Mouse (Mus musculus): ENCODE measurements around the gene Tmem106c. TPM values are rescaled to one million over a fixed set of nuclear protein-coding genes. Genes with fewer than 3 reads are reported as not detected.

The Tmem106c gene
- polyA plus RNA-seq, 1 experiment from 2014 or later, result 52.0 TPM

DNA sequence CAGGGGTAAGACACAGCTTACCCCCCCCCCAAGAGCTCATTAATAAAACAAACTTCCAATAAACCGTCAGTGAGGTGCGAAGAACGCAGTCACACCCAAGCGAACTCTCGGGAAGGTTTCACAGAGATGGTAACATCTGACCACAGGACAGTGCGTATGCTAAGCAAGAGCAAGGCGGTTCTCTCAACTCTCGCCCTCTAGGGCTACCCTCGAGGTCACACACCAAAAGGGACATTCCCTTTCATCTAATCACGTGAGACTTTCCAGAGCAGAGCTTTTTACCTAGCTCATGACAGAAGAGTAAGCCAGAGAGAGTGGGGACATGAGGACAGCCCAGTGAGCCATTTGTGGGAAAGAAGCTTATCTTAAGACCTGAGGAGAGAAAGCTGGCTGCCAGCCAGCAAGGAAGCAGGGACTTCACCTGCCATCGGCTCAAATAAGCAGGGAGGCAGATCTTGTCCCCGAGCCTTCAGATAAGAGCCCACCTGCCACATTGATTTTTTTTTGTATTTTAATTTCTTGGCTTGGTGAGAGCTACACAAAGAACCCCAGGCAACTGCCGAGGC lies 34.7 kb upstream of the Tmem106c start:
- Histone ChIP-seq H3K4me2 (replicated peaks; ENCODE audit: low read depth, low read length) (no peak overlapping the region), H3K36me3 (ENCODE audit: control insufficient read depth, insufficient read depth, low read length) (no peaks in the 10 kb centered on the region), H3K9ac (ENCODE audit: low read depth, low read length) (no peak overlapping the region), H3K27ac (ENCODE audit: low read depth, low read length) (no peak overlapping the region), H3K4me1 (replicated peaks; ENCODE audit: control insufficient read depth, insufficient read depth, low read length) (no peaks in the 10 kb centered on the region), H3K27me3 (ENCODE audit: control insufficient read depth, insufficient read depth, low read length) (no peaks in the 10 kb centered on the region), H3K9me3 (ENCODE audit: control insufficient read depth, low read length) (no peaks in the 10 kb centered on the region), H3K4me3 (ENCODE audit: low read depth, low read length) (no peak overlapping the region)
- 67% methylated on average over 13 of the region's 13 CpGs for WGBS
- ATAC-seq (ENCODE audit: low FRiP score), result no peak
- no peak for DNase-seq (ENCODE audit: low spot score)

DNA sequence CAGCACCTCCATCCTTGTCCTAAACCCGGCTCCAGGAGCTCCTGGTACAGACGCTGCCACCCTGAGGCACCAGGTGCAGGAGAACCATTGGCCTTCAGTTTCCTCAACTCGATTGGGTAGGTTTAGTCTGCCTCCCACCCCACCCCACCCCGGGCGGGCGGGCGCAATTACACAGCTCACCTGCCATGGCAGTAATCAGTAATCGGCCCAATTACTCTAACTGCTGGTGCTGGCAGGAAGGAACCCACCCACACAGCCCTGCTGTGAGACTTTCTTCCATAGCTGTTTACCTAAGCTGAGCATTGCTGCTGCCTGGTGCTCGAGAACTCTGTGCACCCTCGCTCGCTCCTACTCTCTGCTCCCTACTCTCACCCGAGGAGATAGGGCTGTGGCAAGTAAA lies 31.6 kb upstream of the Tmem106c start:
- DNase-seq (ENCODE audit: low spot score), result no peak
- Histone ChIP-seq H3K4me1 (replicated peaks; ENCODE audit: control insufficient read depth, insufficient read depth, low read length) (no peaks in the 10 kb centered on the region), H3K4me3 (ENCODE audit: low read depth, low read length) (no peak overlapping the region), H3K9ac (ENCODE audit: low read depth, low read length) (no peak overlapping the region), H3K9me3 (ENCODE audit: control insufficient read depth, low read length) (no peaks in the 10 kb centered on the region), H3K4me2 (replicated peaks; ENCODE audit: low read depth, low read length) (no peak overlapping the region), H3K36me3 (ENCODE audit: control insufficient read depth, insufficient read depth, low read length) (no peaks in the 10 kb centered on the region), H3K27me3 (ENCODE audit: control insufficient read depth, insufficient read depth, low read length) (no peaks in the 10 kb centered on the region), H3K27ac (ENCODE audit: low read depth, low read length) (no peak overlapping the region)
- 92% methylated on average over 12 of the region's 12 CpGs for WGBS
- no peak for ATAC-seq (ENCODE audit: low FRiP score)

DNA sequence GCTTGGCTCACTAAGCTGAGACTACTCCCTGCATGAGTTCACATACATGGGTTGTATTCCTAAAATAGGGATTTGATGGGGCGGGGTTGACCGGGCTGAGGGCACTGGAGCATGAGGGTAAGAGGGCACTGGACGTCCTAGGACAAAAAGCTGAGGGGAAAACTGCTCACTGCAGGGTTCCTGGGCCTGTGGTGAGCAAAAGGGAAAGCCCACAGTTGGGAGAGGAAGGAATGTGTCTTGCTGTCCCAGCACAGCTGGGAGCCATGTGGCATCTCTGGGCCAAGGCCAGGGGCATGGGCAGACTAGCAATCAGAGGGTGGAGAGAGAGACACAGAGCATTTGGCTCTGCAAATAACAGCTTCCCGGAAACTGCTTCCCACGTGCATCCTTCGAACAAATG lies 25.4 kb upstream of the Tmem106c start:
- Histone ChIP-seq H3K27ac (ENCODE audit: low read depth, low read length) (no peak overlapping the region), H3K4me2 (replicated peaks; ENCODE audit: low read depth, low read length) (no peak overlapping the region), H3K36me3 (ENCODE audit: control insufficient read depth, insufficient read depth, low read length) (no peaks in the 10 kb centered on the region), H3K27me3 (ENCODE audit: control insufficient read depth, insufficient read depth, low read length) (no peaks in the 10 kb centered on the region), H3K4me1 (replicated peaks; ENCODE audit: control insufficient read depth, insufficient read depth, low read length) (no peaks in the 10 kb centered on the region), H3K4me3 (ENCODE audit: low read depth, low read length) (no peak overlapping the region), H3K9me3 (ENCODE audit: control insufficient read depth, low read length) (no peaks in the 10 kb centered on the region), H3K9ac (ENCODE audit: low read depth, low read length) (no peak overlapping the region)
- DNase-seq (ENCODE audit: low spot score) (no peak), ATAC-seq (ENCODE audit: low FRiP score) (no peak)
- 61% methylated on average over 6 of the region's 6 CpGs for WGBS

DNA sequence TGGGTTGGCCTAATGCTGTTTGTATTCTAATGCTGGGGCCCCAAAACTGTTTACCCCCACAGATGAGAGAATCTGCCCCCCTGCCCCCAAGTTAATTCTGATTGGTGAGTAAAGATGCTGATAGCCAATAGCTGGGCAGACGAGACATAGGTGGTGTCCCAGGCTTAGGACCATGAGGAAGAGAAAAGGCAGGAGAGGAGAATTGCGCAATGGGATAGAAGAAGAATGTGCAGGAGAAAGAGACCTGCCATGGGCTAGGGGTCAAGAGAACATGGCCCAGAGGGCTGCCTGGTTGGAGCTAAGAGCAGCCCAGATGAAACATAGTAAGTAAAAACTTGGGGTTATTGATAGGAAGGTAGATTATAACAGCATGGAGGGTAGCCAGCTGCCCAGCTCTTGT lies 23.9 kb upstream of the Tmem106c start:
- Histone ChIP-seq H3K4me3 (ENCODE audit: low read depth, low read length) (no peak overlapping the region), H3K9ac (ENCODE audit: low read depth, low read length) (no peak overlapping the region), H3K4me1 (replicated peaks; ENCODE audit: control insufficient read depth, insufficient read depth, low read length) (no peaks in the 10 kb centered on the region), H3K4me2 (replicated peaks; ENCODE audit: low read depth, low read length) (no peak overlapping the region), H3K9me3 (ENCODE audit: control insufficient read depth, low read length) (no peaks in the 10 kb centered on the region), H3K27ac (ENCODE audit: low read depth, low read length) (no peak overlapping the region), H3K27me3 (ENCODE audit: control insufficient read depth, insufficient read depth, low read length) (no peaks in the 10 kb centered on the region), H3K36me3 (ENCODE audit: control insufficient read depth, insufficient read depth, low read length) (no peaks in the 10 kb centered on the region)
- 85% methylated on average over 2 of the region's 2 CpGs for WGBS
- DNase-seq (ENCODE audit: low spot score), result no peak
- ATAC-seq (ENCODE audit: low FRiP score), result no peak

DNA sequence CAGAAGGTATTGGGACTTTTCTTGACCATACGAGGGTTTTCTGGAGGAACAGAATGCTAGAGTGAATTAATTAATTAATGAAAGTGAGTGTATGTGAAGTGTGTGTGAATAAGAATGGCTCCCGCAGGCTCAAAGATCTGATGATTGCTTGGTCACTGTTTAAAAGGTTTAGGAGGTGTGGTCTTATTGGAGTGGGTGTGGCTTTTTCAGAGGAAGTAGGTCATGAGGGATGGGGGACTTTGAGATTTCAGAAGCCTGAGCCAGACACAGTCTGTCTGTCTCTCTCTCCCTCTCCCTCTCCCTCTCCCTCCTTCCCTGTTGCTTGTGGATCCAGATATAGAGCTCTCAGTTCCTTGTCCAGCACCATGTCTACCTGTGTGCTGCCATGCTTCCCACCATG lies 22.7 kb upstream of the Tmem106c start:
- WGBS, result 94% methylated on average over 2 of the region's 2 CpGs

DNA sequence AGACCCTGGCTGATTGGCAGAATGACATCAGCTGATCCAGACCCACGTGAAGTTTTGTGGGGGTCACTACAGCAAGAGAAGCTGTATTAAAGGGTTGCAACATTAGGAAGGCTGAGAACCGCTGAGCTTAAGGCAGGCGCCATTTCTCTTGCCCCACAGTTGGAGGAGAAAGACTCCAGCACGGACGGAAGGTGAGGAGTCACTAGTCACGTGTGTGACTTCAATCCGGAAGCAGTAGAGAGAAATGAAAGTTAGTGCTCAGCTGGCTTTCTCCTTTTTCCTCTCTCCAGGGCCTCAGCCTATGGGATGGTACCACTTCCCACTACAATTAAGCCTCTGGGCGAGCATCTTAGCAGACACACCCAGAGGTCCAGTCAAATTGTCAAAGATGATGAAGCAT lies 21.5 kb upstream of the Tmem106c start:
- H3K9ac ChIP-seq (ENCODE audit: low read depth, low read length), result no peak overlapping the region
- H3K36me3 ChIP-seq (ENCODE audit: control insufficient read depth, insufficient read depth, low read length), result no peaks in the 10 kb centered on the region
- DNase-seq (ENCODE audit: low spot score), result no peak
- H3K4me3 ChIP-seq (ENCODE audit: low read depth, low read length), result no peak overlapping the region
- no peak overlapping the region for H3K27ac ChIP-seq (ENCODE audit: low read depth, low read length)
- H3K9me3 ChIP-seq (ENCODE audit: control insufficient read depth, low read length), result no peaks in the 10 kb centered on the region
- H3K4me2 ChIP-seq (replicated peaks; ENCODE audit: low read depth, low read length), result no peak overlapping the region
- H3K4me1 ChIP-seq (replicated peaks; ENCODE audit: control insufficient read depth, insufficient read depth, low read length), result no peaks in the 10 kb centered on the region
- 89% methylated on average over 8 of the region's 8 CpGs for WGBS
- no peak for ATAC-seq (ENCODE audit: low FRiP score)
- H3K27me3 ChIP-seq (ENCODE audit: control insufficient read depth, insufficient read depth, low read length), result no peaks in the 10 kb centered on the region

More for the DNA sequence above, 22.7 kb upstream of the Tmem106c start:
- ATAC-seq (ENCODE audit: low FRiP score), result no peak
- no peaks in the 10 kb centered on the region for H3K36me3 ChIP-seq (ENCODE audit: control insufficient read depth, insufficient read depth, low read length)
- no peak for DNase-seq (ENCODE audit: low spot score)
- no peak overlapping the region for H3K9ac ChIP-seq (ENCODE audit: low read depth, low read length)
- no peaks in the 10 kb centered on the region for H3K4me1 ChIP-seq (replicated peaks; ENCODE audit: control insufficient read depth, insufficient read depth, low read length)
- no peak overlapping the region for H3K27ac ChIP-seq (ENCODE audit: low read depth, low read length)
- no peak overlapping the region for H3K4me3 ChIP-seq (ENCODE audit: low read depth, low read length)
- H3K9me3 ChIP-seq (ENCODE audit: control insufficient read depth, low read length), result no peaks in the 10 kb centered on the region
- H3K27me3 ChIP-seq (ENCODE audit: control insufficient read depth, insufficient read depth, low read length), result no peaks in the 10 kb centered on the region
- H3K4me2 ChIP-seq (replicated peaks; ENCODE audit: low read depth, low read length), result no peak overlapping the region

DNA sequence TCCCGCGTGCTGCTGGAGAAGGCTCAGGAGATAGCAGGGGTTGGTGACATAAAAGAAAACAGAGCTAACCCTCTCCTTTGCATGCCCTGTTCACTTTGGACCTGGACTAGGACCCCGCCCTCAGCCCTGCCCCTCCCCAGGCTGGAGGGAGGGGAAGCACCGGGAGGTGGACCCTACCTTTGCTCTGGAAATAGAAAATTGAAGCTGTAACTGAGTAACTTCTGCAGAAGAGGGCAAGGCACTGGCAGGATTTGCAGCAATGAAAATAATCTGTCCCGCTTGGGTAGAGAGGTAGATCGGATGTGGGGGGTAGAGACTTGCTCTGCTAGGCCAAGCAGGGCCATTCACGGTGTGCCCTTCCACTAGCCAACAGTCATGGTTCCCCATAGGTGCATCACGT lies 20.6 kb upstream of the Tmem106c start:
- H3K27ac ChIP-seq (ENCODE audit: low read depth, low read length), result no peak overlapping the region
- no peaks in the 10 kb centered on the region for H3K27me3 ChIP-seq (ENCODE audit: control insufficient read depth, insufficient read depth, low read length)
- H3K36me3 ChIP-seq (ENCODE audit: control insufficient read depth, insufficient read depth, low read length), result no peaks in the 10 kb centered on the region
- no peak for ATAC-seq (ENCODE audit: low FRiP score)
- H3K9me3 ChIP-seq (ENCODE audit: control insufficient read depth, low read length), result no peaks in the 10 kb centered on the region
- no peak overlapping the region for H3K9ac ChIP-seq (ENCODE audit: low read depth, low read length)
- no peak for DNase-seq (ENCODE audit: low spot score)
- no peak overlapping the region for H3K4me3 ChIP-seq (ENCODE audit: low read depth, low read length)
- no peak overlapping the region for H3K4me2 ChIP-seq (replicated peaks; ENCODE audit: low read depth, low read length)
- no peaks in the 10 kb centered on the region for H3K4me1 ChIP-seq (replicated peaks; ENCODE audit: control insufficient read depth, insufficient read depth, low read length)
- 91% methylated on average over 8 of the region's 8 CpGs for WGBS

DNA sequence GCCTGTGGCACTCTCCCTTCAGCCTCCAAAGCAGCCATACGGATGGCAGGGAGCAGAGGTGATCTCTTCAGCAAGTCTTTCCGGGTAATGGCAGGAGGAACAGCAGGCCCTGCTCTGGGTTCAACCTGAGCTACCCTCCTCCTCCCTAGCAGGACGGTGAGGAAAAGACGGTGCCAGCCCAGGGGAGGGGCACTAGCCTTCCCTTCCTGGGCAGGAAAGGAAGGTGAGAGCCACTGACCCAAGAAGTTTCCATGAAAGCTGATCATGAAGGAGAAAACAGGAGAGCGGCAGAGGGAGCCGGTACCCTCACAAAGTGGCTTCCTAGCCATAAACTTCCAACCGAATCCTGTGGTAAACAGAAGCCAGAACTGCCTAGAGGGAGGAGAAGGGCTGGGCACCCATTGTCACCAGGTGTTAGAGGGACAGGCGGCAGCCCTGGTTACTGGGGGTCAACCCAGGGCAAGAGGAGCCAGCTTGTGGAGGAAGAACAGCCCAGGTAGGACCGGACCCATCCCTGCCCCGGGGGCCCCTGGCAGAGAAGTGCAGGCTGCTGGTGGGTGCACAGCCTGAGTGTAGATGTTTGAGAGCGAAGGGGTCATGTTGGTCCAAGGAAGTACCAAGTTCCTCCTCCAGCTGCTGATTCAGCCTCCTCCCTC lies 19.0 kb upstream of the Tmem106c start:
- WGBS, result 78% methylated on average over 11 of the region's 11 CpGs

DNA sequence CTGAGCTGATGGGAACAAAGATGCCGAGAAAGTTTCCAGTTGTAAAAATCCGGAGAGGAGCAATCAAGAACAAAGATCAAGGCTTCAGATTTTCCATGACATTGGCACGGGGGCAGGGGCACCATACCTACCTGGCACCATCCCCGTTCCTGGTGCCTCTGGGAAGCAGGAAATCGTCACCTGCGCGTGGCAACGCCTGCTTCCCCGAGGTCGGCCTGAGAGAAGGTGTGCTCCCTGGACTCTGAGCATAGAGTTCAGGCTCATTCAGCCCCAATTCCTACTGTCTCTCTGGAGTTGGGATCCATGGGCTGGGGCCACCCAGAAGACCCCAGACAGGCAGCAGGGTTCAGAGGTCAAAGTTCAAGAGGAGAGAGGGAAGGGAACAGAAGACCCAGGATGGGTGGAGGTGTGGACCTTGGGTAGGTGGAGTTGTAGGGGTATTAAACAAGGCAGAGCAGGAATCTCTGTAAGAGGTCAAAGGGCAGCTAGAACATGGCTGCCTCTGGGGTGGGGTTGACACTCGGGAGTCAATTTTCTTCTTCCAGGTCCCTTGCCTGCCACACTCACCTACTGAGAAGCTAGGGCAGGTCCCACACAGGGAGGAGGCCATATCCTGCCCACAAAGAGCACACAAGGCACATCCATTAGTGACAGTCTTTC lies 18.2 kb upstream of the Tmem106c start:
- 76% methylated on average over 11 of the region's 11 CpGs for WGBS
- no peaks in the 10 kb centered on the region for H3K27me3 ChIP-seq (ENCODE audit: control insufficient read depth, insufficient read depth, low read length)
- no peak overlapping the region for H3K9ac ChIP-seq (ENCODE audit: low read depth, low read length)
- H3K9me3 ChIP-seq (ENCODE audit: control insufficient read depth, low read length), result no peaks in the 10 kb centered on the region
- no peak for ATAC-seq (ENCODE audit: low FRiP score)
- H3K36me3 ChIP-seq (ENCODE audit: control insufficient read depth, insufficient read depth, low read length), result no peaks in the 10 kb centered on the region
- DNase-seq (ENCODE audit: low spot score), result no peak
- H3K4me1 ChIP-seq (replicated peaks; ENCODE audit: control insufficient read depth, insufficient read depth, low read length), result no peaks in the 10 kb centered on the region
- no peak overlapping the region for H3K4me2 ChIP-seq (replicated peaks; ENCODE audit: low read depth, low read length)
- no peak overlapping the region for H3K27ac ChIP-seq (ENCODE audit: low read depth, low read length)
- no peak overlapping the region for H3K4me3 ChIP-seq (ENCODE audit: low read depth, low read length)

More for the DNA sequence above, 19.0 kb upstream of the Tmem106c start:
- DNase-seq (ENCODE audit: low spot score) (no peak), ATAC-seq (ENCODE audit: low FRiP score) (no peak)
- no peak overlapping the region for H3K27ac ChIP-seq (ENCODE audit: low read depth, low read length)
- no peak overlapping the region for H3K4me2 ChIP-seq (replicated peaks; ENCODE audit: low read depth, low read length)
- H3K4me3 ChIP-seq (ENCODE audit: low read depth, low read length), result no peak overlapping the region
- H3K4me1 ChIP-seq (replicated peaks; ENCODE audit: control insufficient read depth, insufficient read depth, low read length), result no peaks in the 10 kb centered on the region
- no peaks in the 10 kb centered on the region for H3K36me3 ChIP-seq (ENCODE audit: control insufficient read depth, insufficient read depth, low read length)
- no peaks in the 10 kb centered on the region for H3K9me3 ChIP-seq (ENCODE audit: control insufficient read depth, low read length)
- H3K9ac ChIP-seq (ENCODE audit: low read depth, low read length), result no peak overlapping the region
- H3K27me3 ChIP-seq (ENCODE audit: control insufficient read depth, insufficient read depth, low read length), result no peaks in the 10 kb centered on the region

All from hindbrain, embryonic 11.5 days (tissue).